Mouse (Mus musculus) left cerebral cortex, postnatal 14 days (tissue): ENCODE measurements at regions not wholly inside any gene's neighbourhood (a gene's known extent, or its start where the extent isn't known, plus 50 kb on each side); places are given as distances from the start of the nearest gene placed in this dataset.
"Not testable (repeated sequence)": the region's sequence is repeated elsewhere in the genome, so short reads cannot be mapped to it uniquely, and the experiment has no call there.

Source experiments
- DNase-seq, 2 experiments: peaks; one replicate each; pipeline ENCODE4 v3.0.0; 2021 to 2022; ENCODE audit warnings: low spot score in 2 of 2, mixed read lengths in 1 of 2
- intact Hi-C: fragments of 180-260 bp; cut with DNase I; formaldehyde crosslinking; loops from one replicate; pipeline ENCODE4 v1.15.1; 2025

GRCm38 (mm10) chr9:43504270-43504932 is 193.8 kb downstream of the Trim29 start:
- no peak for DNase-seq
- intact Hi-C loops = no loop called here

- intact Hi-C loops = no loop called here
- DNase-seq = no peak
These were observed 195.2 kb downstream of the Trim29 start for GRCm38 (mm10) chr9:43505856-43506255.

- intact Hi-C loops = no loop called here
These were observed 195.6 kb downstream of the Trim29 start for GRCm38 (mm10) chr9:43506276-43506675.

GRCm38 (mm10) chr9:43512806-43513205 is 202.2 kb downstream of the Trim29 start:
- no peak for DNase-seq
- intact Hi-C loops = no loop called here

More at GRCm38 (mm10) chr9:43506276-43506675, 195.6 kb downstream of the Trim29 start:
- no peak for DNase-seq

- intact Hi-C loops = no loop called here
- no peak for DNase-seq
These were observed 204.2 kb downstream of the Trim29 start for GRCm38 (mm10) chr9:43514731-43515458.

- DNase-seq = no peak
- intact Hi-C loops = no loop called here
These were observed 210.3 kb downstream of the Trim29 start for GRCm38 (mm10) chr9:43520931-43521330.

GRCm38 (mm10) chr9:43524947-43525565 is 214.4 kb downstream of the Trim29 start:
- intact Hi-C loops = no loop called here
- DNase-seq = no peak

- intact Hi-C loops = no loop called here
- DNase-seq = peak in 1 of 2 experiments; percentile 34
These were observed 211.6 kb upstream of the Nectin1 start for GRCm38 (mm10) chr9:43532187-43532586.

GRCm38 (mm10) chr9:43535967-43536366 is 207.8 kb upstream of the Nectin1 start:
- DNase-seq = no peak
- intact Hi-C loops = loop anchor here (5.0 kb wide), 1 partner anchor 64 kb away; no protein-coding TSS in a partner anchor

- intact Hi-C loops = loop anchor here (5.0 kb wide), 1 partner anchor 65 kb away; no protein-coding TSS in a partner anchor
- DNase-seq = peak; percentile 61 to 83
These were observed 206.7 kb upstream of the Nectin1 start for GRCm38 (mm10) chr9:43537121-43537520.

- DNase-seq = no peak
- intact Hi-C loops = no loop called here
These were observed 203.7 kb upstream of the Nectin1 start for GRCm38 (mm10) chr9:43540131-43540530.

GRCm38 (mm10) chr9:43541234-43541633 is 202.6 kb upstream of the Nectin1 start:
- DNase-seq = no peak
- intact Hi-C loops = no loop called here

- intact Hi-C loops = no loop called here
- no peak for DNase-seq
These were observed 201.6 kb upstream of the Nectin1 start for GRCm38 (mm10) chr9:43542077-43542654.

- intact Hi-C loops = no loop called here
- DNase-seq = peak; percentile 81 to 82
These were observed 198.7 kb upstream of the Nectin1 start for GRCm38 (mm10) chr9:43545081-43545565.

GRCm38 (mm10) chr9:43548883-43549282 is 194.9 kb upstream of the Nectin1 start:
- peak; percentile 40 for DNase-seq
- intact Hi-C loops = no loop called here

- DNase-seq = no peak
- intact Hi-C loops = no loop called here
These were observed 194.5 kb upstream of the Nectin1 start for GRCm38 (mm10) chr9:43549293-43549692.

- DNase-seq, intact Hi-C loops: not testable (repeated sequence)
These were observed 191.0 kb upstream of the Nectin1 start for GRCm38 (mm10) chr9:43552758-43553157.

- DNase-seq = no peak
- intact Hi-C loops = no loop called here
These were observed 181.8 kb upstream of the Nectin1 start for GRCm38 (mm10) chr9:43562016-43562415.

GRCm38 (mm10) chr9:43564239-43564906 is 179.4 kb upstream of the Nectin1 start:
- no peak for DNase-seq
- intact Hi-C loops = no loop called here
